Mouse (Mus musculus) heart, adult 2 months (tissue): Measurements from ENCODE around the gene Cpz.

Experiments
- CTCF ChIP-seq: fragments of 200-600 bp; IDR thresholded peaks from 2 replicates; pipeline ENCODE4 v1.8.1; 2022; ENCODE audit warnings: antibody characterized with exemption, mild to moderate bottlenecking, moderate library complexity
- EP300 ChIP-seq: fragments of 200-500 bp; IDR thresholded peaks from 2 replicates; pipeline ENCODE4 v1.6.1; 2011; ENCODE audit warnings: low read depth, low read length, control low read depth; ENCODE audit not compliant: insufficient read depth

DNA sequence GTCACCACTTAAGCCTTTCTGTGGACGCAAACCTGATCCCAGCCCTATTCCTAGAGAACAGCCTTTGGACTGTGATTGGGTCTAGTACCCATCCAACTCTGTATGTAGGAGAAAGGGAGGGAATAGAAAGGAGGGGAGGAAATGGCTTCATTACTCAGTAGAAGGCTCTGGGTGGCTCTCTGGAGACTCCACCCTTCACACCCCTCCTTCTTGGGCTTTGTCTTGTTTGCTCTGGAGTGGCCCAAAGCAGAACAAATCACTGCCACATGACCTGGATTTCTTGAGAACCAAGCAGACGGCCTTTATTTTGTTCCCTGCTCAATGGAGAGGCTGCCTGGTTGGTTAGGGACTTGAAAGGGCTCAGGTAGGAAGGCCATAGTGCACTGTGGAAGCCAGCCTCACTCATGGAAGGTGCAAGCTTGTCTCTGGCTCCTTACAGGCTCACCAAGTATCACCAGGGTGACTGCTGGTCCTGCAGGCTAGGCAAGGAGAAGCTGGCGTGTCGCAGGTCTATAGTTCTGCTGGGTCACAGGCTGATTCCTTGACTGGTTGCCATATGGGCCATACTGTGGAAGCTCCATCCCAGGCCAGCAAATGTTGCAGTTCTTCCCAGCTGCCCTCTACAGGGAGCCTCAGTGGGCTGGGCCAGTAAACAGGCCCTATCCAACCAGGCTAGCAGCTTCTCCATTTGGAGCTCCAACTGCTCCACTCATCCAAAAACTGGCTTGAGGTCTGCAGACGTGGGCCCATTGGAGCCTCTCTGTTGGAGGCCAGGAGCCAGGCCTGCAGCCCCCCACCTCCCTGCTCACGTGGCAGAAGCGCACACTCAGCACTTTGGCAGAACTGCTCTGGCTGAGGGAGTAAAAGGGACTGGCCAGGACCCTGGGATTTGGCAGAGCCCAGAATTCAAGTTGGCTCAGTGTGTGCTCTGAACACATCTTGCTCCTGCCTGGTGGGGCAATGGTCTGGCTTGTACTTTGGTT is 26.6 kb upstream of the Cpz start:
- TF ChIP-seq CTCF, result no peak
- no peak for TF ChIP-seq EP300
